Mouse (Mus musculus) forebrain, embryonic 13.5 days (tissue): Measurements from ENCODE around the gene Zfp622. TPM values are rescaled to one million over a fixed set of nuclear protein-coding genes. Genes with fewer than 3 reads are reported as not detected.

Experiments used
- ATAC-seq: fragments of 200-750 bp; cut with Nextera tagmentation; 2 replicates; pipeline ENCODE4 v1.8.0; 2017
- H3K27ac ChIP-seq: fragments of 300-500 bp; sonication (generic); 2 replicates; pipeline ENCODE4 v1.5.1; 2015; ENCODE audit warnings: inconsistent platforms, mild to moderate bottlenecking, moderate library complexity
- H3K27me3 ChIP-seq: fragments of 300-500 bp; sonication (generic); 2 replicates; pipeline ENCODE4 v1.6.1; 2015; ENCODE audit warnings: mild to moderate bottlenecking, inconsistent platforms
- H3K36me3 ChIP-seq: fragments of 300-500 bp; sonication (generic); 2 replicates; pipeline ENCODE4 v1.6.1; 2015; ENCODE audit warnings: mild to moderate bottlenecking, inconsistent platforms; ENCODE audit not compliant: poor library complexity, severe bottlenecking
- H3K4me1 ChIP-seq: fragments of 300-500 bp; sonication (generic); 2 replicates; pipeline ENCODE4 v1.6.1; 2015; ENCODE audit warnings: inconsistent platforms
- H3K4me2 ChIP-seq: fragments of 300-500 bp; sonication (generic); 2 replicates; pipeline ENCODE4 v1.6.1; 2015; ENCODE audit warnings: inconsistent platforms, mild to moderate bottlenecking, moderate library complexity
- H3K4me3 ChIP-seq: fragments of 300-500 bp; sonication (generic); 2 replicates; pipeline ENCODE4 v1.5.1; 2015; ENCODE audit warnings: mild to moderate bottlenecking, inconsistent platforms
- H3K9ac ChIP-seq: fragments of 300-500 bp; sonication (generic); 2 replicates; pipeline ENCODE4 v1.6.1; 2015; ENCODE audit warnings: mild to moderate bottlenecking, inconsistent platforms
- H3K9me3 ChIP-seq: fragments of 300-500 bp; sonication (generic); replicated peaks from 2 replicates; pipeline ENCODE4 v1.6.1; 2016; ENCODE audit warnings: inconsistent platforms
- WGBS: fragments of 180-500 bp; shearing (Covaris S2); methylation state at CpG from one replicate; pipeline ENCODE4 v1.1.7; 2015; 5-methylcytosine and 5-hydroxymethylcytosine counted together
- polyA plus RNA-seq: library from polyadenylated mRNA; unstranded; fragments of >200 nt; fragmentation: Nextera tagmentation; extraction: Ambion mirVana; gene quantifications from 2 replicates; pipeline ENCODE4 v1.2.1, GENCODE M21; 2015

Zfp622 gene
- polyA plus RNA-seq = 25.0 and 28.9 TPM in 2 replicates

DNA sequence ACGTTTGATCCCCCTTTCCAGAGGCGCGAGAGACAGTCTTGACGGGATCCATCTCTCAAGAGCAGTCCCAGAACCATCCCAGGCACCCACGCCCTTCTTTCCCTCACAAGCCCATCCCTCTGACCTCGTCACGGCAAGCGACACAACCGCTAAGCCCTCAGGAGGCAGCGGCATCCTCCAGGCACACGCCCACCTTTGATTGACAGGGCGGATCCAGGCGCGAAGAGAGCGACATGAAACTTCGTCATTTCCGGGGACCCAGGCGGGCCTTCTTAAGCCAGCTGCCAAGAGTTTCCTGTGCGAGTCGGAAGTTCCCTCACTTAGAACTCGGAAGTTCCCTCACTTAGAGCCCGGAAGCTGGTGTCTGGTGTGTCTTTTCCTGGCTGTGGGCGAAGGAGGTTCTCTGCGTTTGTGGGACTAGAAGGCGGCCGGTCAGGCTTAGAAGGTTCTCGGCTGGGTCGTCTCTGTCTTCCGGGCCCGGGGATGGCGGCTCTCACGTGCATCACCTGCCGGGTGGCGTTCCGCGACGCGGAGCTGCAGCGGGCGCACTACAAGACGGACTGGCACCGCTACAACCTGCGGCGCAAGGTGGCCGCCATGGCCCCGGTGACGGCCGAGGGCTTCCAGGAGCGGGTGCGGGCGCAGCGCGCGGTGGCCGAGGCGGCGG, at the start of gene Zfp622:
TSS of gene Zfp622 (plus strand) at position 300 of the 667 bp plus-strand sequence.
- peak; percentile 99 for ATAC-seq
- H3K9me3 ChIP-seq = no peaks in the 10 kb centered on the region
- peak within 1 kb of the TSS; percentile 82 for H3K27ac ChIP-seq
- H3K9ac ChIP-seq = peak within 1 kb of the TSS; percentile 90
- H3K4me1 ChIP-seq = peaks cover 18% of the 10 kb centered on the region
- peak within 1 kb of the TSS; percentile 94 for H3K4me3 ChIP-seq
- under 1% methylated on average over 56 of the region's 57 CpGs for WGBS
- no peaks in the 10 kb centered on the region for H3K27me3 ChIP-seq
- peak within 1 kb of the TSS; percentile 98 for H3K4me2 ChIP-seq
- H3K36me3 ChIP-seq = peaks cover 19% of the 10 kb centered on the region

DNA sequence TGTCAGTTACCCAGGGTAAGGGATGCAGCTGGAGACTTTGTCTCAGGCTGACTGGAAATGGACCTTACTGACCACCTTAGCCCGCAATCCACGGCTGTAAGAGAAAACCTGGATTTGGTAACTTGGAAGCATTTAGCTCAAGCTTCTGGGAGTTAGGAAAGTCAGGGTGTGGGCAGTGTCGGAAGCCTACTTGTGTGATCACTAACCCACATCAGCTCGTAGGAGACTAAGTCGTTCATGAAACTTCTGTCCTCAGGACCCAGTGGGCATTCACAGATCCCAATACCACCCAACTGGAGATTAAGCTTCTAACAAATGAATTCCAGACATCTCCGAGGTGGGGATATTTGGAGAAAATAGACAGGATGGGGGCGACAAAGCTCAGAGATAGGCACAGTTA, 49.8 kb upstream of the Zfp622 start:
- 83% methylated on average over 7 of the region's 7 CpGs for WGBS
- no peak overlapping the region for H3K27ac ChIP-seq
- peaks cover 4% of the 10 kb centered on the region; the same call in 1 of the 2 replicates for H3K4me1 ChIP-seq
- H3K4me2 ChIP-seq = no peak overlapping the region
- 0 out of 2 replicates have a peak, but pooled peaks cover 3% of the 10 kb centered on the region for H3K27me3 ChIP-seq
- no peak overlapping the region for H3K4me3 ChIP-seq
- no peaks in the 10 kb centered on the region for H3K9me3 ChIP-seq
- H3K36me3 ChIP-seq = no peaks in the 10 kb centered on the region
- no peak overlapping the region for H3K9ac ChIP-seq
- ATAC-seq = no peak

DNA sequence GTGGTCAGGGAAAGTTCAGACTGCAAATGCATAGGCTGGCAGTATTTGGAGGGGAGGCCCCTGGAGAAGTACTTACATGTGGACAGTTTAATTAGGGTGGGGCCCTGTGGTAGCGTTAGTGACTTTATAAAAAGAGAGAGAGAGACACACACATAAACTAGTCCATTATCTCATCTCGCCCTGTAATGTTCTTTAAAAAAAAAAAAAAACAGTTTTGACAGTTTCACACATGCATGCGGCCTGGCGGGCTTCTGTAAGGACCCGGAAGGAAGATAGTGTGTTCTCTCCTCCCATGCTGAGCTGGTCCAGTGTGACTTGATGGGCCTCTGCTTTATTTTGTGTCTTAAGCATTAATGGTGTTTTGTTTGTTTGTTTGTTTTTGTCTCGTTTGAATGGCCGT, 45.7 kb upstream of the Zfp622 start:
- 86% methylated on average over 7 of the region's 7 CpGs for WGBS

DNA sequence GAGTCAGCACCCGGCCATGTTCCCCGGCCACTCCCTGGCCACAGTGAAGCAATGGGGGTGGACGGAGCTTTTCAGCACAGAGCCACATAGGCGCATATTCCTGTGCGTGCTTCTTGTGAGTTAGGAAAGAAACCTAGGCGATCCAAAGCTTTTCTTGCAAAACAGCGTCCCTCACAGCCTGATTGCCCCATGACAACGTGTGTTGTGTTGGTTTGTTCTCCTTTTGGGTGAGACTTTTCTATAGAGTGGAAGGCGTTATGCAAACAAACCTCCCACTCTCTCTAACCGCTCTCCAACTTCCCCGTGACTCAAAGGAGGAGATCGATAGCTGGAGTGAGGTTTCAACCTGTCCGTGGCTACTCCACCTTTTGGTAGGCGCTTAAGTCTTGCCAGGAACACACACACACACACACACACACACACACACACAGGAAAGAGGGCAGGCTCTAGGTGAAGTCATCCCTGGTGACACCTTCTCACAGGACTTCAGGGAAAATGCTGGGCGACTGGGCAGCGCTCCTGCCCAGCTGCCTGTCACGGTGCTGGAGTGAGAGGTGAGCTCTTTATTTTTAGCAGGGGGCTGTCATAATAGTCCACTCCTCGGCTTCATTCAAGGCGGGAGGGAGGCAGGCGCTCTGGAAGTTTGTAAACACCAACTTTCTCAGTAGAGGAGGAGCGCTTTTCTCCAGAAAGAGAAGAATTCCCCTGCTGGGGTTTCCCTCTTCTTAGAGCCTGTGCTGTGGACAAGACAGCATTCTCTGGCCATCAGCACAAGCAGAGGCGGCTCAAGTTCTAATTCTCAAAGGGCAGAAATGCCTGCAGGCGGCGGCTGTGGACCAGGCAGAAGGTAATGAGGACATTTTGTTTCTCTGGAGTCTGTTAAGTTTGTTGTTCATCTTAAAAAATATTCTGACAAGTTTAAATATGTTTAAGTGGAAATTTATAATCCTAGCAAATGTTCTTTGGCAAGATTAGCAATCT, 43.5 kb upstream of the Zfp622 start:
- Histone ChIP-seq H3K9me3 (no peaks in the 10 kb centered on the region), H3K4me1 (peaks cover 5% of the 10 kb centered on the region), H3K9ac (no peak overlapping the region), H3K36me3 (no peaks in the 10 kb centered on the region), H3K27ac (no peak overlapping the region), H3K4me2 (no peak overlapping the region), H3K27me3 (0 out of 2 replicates have a peak, but pooled peaks cover 3% of the 10 kb centered on the region), H3K4me3 (no peak overlapping the region)
- ATAC-seq = no peak
- WGBS = 35% methylated on average over 24 of the region's 24 CpGs

More for the DNA sequence above, 45.7 kb upstream of the Zfp622 start:
- Histone ChIP-seq H3K9me3 (no peaks in the 10 kb centered on the region), H3K27ac (no peak overlapping the region), H3K4me1 (peaks cover 5% of the 10 kb centered on the region), H3K9ac (no peak overlapping the region), H3K36me3 (no peaks in the 10 kb centered on the region), H3K4me2 (no peak overlapping the region), H3K4me3 (no peak overlapping the region), H3K27me3 (0 out of 2 replicates have a peak, but pooled peaks cover 3% of the 10 kb centered on the region)
- ATAC-seq = no peak

DNA sequence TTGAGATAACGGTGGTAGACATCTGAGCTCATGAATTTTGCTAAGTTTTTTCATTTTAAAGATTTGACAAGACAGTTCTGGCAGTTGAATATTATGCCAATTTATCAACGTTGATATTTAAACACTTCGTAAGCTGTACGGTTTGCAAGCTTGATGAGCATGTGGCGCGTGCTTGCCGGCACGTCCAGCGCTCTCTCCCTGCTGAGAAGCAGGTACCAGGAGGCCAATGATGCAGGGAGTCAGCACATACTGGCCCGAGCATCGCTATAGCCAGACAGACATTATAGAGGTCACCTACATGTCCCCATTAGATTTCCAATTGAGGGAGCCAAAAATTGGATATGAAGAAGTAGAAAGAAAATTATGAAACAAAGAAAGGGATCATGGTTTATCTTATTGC, 42.7 kb upstream of the Zfp622 start:
- H3K4me1 ChIP-seq = peaks cover 5% of the 10 kb centered on the region
- no peak overlapping the region for H3K27ac ChIP-seq
- no peak overlapping the region for H3K9ac ChIP-seq
- H3K4me2 ChIP-seq = no peak overlapping the region
- no peak overlapping the region for H3K4me3 ChIP-seq
- ATAC-seq = no peak
- H3K9me3 ChIP-seq = no peaks in the 10 kb centered on the region
- H3K27me3 ChIP-seq = 0 out of 2 replicates have a peak, but pooled peaks cover 3% of the 10 kb centered on the region
- H3K36me3 ChIP-seq = no peaks in the 10 kb centered on the region
- 83% methylated on average over 11 of the region's 11 CpGs for WGBS

DNA sequence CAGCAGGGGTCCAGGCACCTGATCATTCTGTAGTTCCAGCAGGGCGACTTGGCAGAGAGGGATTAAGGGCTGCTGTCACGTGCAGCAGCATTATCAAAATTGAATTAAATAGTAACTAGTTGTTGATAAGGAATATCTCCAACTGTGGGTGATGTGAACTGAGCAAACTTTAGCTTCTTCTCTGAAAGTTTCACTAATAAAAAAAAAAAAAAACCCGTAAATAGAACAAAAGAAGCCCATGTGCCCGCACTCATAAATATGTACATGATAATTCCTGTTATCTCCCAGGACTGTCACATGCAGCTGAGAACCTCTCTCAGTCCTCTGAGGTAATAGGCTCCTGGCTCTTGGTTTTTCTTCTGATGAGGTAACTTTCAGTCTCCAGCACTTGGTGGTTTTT, 41.8 kb upstream of the Zfp622 start:
- WGBS = 58% methylated on average over 4 of the region's 4 CpGs
- Histone ChIP-seq H3K27me3 (0 out of 2 replicates have a peak, but pooled peaks cover 3% of the 10 kb centered on the region), H3K4me2 (no peak overlapping the region), H3K4me3 (no peak overlapping the region), H3K9ac (no peak overlapping the region), H3K4me1 (peaks cover 5% of the 10 kb centered on the region), H3K9me3 (no peaks in the 10 kb centered on the region), H3K36me3 (no peaks in the 10 kb centered on the region), H3K27ac (no peak overlapping the region)
- ATAC-seq = no peak

DNA sequence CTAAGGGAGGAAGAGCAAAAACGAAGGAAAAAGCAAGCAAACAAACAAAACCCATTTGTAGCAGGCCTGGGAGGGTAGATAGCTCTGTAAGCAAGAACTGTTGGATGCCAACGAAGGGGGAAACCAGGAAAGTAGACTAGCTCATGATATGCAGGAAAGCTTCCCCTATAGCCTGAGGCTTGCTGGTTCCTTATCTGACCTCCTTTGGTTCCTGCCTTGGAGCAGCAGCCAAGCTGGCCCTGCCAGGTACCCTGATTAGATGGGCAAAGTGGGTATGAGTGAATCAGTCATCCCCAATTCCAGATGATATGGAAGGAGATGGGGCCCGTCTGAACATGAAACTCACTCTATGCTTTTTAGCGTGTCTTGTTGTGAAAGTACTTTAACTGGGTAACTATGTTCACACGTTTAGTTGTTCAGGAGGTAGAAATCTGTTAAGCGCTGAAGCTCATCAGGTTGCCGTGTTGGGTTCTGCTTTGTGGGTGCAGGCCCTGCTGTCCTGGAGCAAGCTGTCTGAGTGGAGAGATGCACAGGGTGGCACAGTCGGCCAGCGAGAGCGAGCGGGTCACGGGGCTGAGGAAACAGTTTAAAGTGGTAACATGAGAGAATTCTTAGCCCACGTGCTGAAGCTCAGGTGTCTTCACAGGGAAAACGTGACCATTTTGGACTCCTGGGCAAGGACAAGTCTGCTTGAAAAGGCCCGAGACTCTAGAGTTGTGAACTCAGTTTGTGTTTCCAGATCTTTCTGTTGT, 40.6 kb upstream of the Zfp622 start:
- 90% methylated on average over 15 of the region's 15 CpGs for WGBS
- Histone ChIP-seq H3K27me3 (0 out of 2 replicates have a peak, but pooled peaks cover 3% of the 10 kb centered on the region), H3K4me3 (no peak overlapping the region), H3K4me1 (peaks cover 5% of the 10 kb centered on the region), H3K36me3 (no peaks in the 10 kb centered on the region), H3K27ac (no peak overlapping the region), H3K4me2 (no peak overlapping the region), H3K9me3 (no peaks in the 10 kb centered on the region), H3K9ac (no peak overlapping the region)
- ATAC-seq = no peak

DNA sequence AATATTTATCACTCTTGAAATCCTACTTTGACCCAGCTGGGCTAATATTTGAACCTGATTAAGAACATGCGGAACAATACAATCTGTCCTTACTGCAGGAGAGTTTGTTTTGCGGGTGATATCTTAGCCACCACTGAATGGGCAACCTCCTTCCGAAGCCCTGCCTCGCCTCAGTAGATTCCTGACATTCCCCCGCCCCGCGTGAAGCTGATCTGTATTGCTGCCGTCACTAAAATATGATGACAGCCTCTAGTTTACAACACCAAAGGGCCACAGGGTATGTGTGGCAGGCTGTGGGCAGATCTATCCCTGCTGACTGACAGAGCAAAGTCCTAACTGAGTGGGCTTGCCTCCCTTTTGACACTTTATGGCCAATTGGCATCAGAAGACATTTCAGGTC, 38.9 kb upstream of the Zfp622 start:
- Histone ChIP-seq H3K4me2 (no peak overlapping the region), H3K27me3 (no peaks in the 10 kb centered on the region), H3K9ac (no peak overlapping the region), H3K27ac (no peak overlapping the region), H3K36me3 (no peaks in the 10 kb centered on the region), H3K9me3 (no peaks in the 10 kb centered on the region), H3K4me1 (peaks cover 5% of the 10 kb centered on the region), H3K4me3 (no peak overlapping the region)
- WGBS = 95% methylated on average over 8 of the region's 8 CpGs
- no peak for ATAC-seq

DNA sequence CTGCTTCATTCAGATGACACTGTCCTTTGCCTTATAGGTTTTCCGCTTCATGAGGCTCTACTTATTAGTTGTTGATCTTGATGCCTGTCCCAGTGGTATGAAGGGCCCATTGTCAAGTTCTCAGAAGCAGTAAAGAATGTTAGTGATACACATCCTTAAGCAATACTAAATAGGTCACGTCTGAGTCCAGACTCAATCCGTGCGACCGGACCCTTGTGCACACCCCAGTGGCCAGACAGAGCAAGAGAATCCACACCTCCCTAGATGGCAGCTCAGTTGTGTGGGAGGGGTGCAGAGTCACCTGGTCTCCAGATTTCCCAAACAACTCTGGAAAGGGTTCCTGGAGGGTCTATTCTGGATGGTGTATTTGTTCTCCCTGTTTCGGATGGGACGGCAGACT, 37.7 kb upstream of the Zfp622 start:
- Histone ChIP-seq H3K9ac (no peak overlapping the region), H3K9me3 (no peaks in the 10 kb centered on the region), H3K4me2 (no peak overlapping the region), H3K27ac (no peak overlapping the region), H3K4me1 (no peaks in the 10 kb centered on the region), H3K36me3 (no peaks in the 10 kb centered on the region), H3K27me3 (no peaks in the 10 kb centered on the region), H3K4me3 (no peak overlapping the region)
- ATAC-seq = no peak
- WGBS = 90% methylated on average over 7 of the region's 7 CpGs

DNA sequence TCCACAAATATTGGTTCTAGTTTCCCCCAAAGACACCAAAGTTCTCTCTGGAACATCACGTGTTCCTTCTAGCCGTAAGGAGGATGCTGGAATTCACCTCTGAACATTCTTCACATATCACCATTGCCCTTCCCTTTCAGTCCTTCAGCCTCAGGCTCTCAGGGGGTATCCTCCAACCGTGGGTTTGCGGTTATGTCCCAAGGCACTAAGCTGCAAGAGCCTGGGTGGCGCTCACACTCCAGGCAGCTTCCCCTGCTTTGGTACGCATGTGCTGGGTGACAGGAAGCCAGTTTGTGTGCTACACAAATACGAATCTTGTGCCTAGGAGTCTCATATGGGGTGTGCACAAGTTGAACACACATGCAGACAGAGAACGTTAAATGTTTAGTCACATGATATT, 36.8 kb upstream of the Zfp622 start:
- Histone ChIP-seq H3K4me2 (no peak overlapping the region), H3K4me3 (no peak overlapping the region), H3K27me3 (no peaks in the 10 kb centered on the region), H3K27ac (no peak overlapping the region), H3K4me1 (no peaks in the 10 kb centered on the region), H3K36me3 (no peaks in the 10 kb centered on the region), H3K9me3 (no peaks in the 10 kb centered on the region), H3K9ac (no peak overlapping the region)
- ATAC-seq = no peak
- 88% methylated on average over 8 of the region's 8 CpGs for WGBS

DNA sequence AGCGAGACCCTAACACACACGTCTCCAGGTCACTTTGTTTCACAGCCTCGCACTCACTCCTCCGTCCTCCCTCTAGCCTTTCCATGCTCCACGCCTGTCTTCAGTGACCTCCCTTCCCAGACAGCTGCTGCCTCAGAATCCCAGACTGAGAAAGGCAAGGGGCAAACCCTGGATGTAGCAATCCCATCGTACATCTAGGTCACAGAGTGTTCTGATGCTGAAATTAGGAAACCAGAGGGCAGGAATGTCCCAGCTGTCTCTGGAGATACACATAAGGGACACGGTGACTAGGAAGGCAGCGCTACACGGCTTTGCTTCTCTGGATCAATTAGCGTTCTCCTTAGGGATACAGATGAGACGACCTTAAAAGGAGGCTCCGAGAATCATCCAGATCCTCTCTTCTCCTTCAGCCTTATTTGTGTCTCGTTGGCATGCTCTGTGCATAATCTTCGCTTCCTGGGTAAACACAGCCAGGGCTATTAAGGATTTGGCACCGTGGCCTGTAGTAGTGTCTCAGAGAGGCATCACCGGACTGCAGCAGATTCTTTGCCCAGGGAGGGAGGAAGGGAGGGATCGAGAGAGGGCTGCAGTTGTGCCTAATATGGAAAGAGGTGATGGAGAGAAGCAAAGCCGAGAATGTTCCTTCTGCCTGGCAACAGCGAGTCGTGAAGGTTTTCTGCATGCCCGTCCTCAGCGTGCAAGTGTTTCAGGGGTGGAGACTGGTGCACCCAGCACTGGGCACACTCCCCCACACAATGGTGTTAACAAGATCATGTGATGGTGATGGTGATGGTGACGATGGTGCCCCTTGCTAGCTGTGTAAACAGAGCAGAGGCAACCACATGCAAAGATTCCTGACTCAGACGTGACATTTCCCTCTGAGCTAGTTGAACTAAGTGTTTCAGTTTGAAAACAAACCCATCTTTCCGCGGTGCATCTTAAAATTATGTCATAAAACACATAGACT, 35.6 kb upstream of the Zfp622 start:
- Histone ChIP-seq H3K4me2 (no peak overlapping the region), H3K4me1 (no peaks in the 10 kb centered on the region), H3K27ac (no peak overlapping the region), H3K9me3 (no peaks in the 10 kb centered on the region), H3K4me3 (no peak overlapping the region), H3K9ac (no peak overlapping the region), H3K36me3 (no peaks in the 10 kb centered on the region), H3K27me3 (no peaks in the 10 kb centered on the region)
- 83% methylated on average over 26 of the region's 26 CpGs for WGBS
- no peak for ATAC-seq
